Mouse (Mus musculus): Measurements from ENCODE around the gene Padi2. TPM values are rescaled to one million over a fixed set of nuclear protein-coding genes. Genes with fewer than 3 reads are reported as not detected.

Padi2 gene
- polyA plus RNA-seq, 1 experiment, result 6.3 TPM

DNA sequence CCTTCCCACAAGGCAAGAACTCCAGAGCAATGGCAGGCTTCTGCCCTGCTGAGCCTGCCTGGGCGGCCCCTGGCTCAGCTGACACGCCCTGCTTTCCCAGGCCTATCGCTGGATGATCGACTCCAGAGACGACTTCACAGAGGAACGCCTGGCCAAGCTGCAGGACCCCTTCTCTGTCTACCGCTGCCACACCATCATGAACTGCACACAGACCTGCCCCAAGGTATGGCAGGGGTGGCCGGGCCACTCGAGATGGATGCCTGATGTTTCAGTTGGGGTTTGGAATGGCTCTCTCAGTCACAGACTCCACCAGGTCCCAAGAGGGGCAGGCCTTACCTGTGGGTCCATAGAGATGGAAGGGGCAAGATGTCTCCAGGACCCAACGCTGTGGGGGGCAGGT, 71.1 kb downstream of the Padi2 start:
- Histone ChIP-seq H3K4me3 (ENCODE audit: low read depth, low read length) (no peak overlapping the region), H3K4me1 (ENCODE audit: control insufficient read depth, insufficient read depth, low read length) (no peaks in the 10 kb centered on the region), H3K9ac (ENCODE audit: low read depth, poor library complexity, severe bottlenecking) (no peak overlapping the region), H3K36me3 (ENCODE audit: control insufficient read depth, insufficient read depth, low read length, poor library complexity, severe bottlenecking) (peaks cover 14% of the 10 kb centered on the region; the same call in 1 of the 2 replicates), H3K27me3 (ENCODE audit: control insufficient read depth, insufficient read depth, low read length, poor library complexity, severe bottlenecking) (no peaks in the 10 kb centered on the region), H3K27ac (ENCODE audit: insufficient read depth, low read length) (no peak overlapping the region), H3K9me3 (replicated peaks; ENCODE audit: control insufficient read depth, insufficient read depth, low read length, poor library complexity, severe bottlenecking) (no peaks in the 10 kb centered on the region)
- TF ChIP-seq POLR2A (IDR thresholded peaks at IDR 0.05; ENCODE audit: insufficient read depth, low read length) (no peak), CTCF (IDR thresholded peaks at IDR 0.05; ENCODE audit: low read depth, low read length) (no peak), EP300 (IDR thresholded peaks at IDR 0.05; ENCODE audit: insufficient read depth, low read depth, low read length) (no peak)

DNA sequence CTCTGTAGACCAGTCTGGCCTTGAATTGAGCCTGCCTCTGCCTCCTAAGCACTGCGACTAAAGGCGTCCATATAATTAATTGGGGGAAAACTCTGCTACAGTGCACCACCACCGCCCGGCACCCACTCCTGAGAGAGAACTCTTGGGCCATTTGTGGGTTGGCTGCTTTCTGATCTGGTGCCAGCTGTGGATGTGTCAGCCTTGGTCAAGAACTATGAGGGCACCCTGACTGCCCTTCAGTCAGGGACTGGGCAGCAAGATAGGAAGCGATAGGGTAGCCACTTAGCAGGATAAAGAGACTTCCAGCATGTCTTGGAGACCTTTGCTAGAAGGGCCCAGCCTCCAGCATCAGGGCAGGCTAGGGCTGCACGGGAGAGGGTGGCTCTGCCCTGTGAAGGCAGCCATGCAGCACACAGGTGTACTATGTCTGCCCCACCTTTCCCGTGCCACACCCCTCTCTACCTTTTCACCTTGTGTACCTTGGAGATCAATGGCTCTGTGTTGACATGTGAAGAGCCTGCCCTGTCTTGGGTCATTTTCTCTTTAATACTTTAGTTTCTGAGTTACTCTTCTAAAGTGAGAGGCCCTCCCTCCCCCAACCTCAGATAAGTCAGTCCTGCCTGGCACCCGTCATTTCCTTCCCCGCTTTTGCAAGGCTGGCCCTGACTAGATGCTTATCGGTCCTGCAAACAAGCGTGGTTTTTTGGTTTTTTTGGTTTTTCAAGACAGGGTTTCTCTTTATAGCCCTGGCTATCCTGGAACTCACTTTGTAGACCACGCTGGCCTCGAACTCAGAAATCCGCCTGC, 71.9 kb downstream of the Padi2 start:
- Histone ChIP-seq H3K27ac (ENCODE audit: insufficient read depth, low read length) (no peak overlapping the region), H3K9ac (ENCODE audit: low read depth, poor library complexity, severe bottlenecking) (no peak overlapping the region), H3K4me1 (ENCODE audit: control insufficient read depth, insufficient read depth, low read length) (no peaks in the 10 kb centered on the region), H3K4me3 (ENCODE audit: low read depth, low read length) (no peak overlapping the region), H3K36me3 (ENCODE audit: control insufficient read depth, insufficient read depth, low read length, poor library complexity, severe bottlenecking) (peaks cover 14% of the 10 kb centered on the region; the same call in 1 of the 2 replicates), H3K27me3 (ENCODE audit: control insufficient read depth, insufficient read depth, low read length, poor library complexity, severe bottlenecking) (no peaks in the 10 kb centered on the region), H3K9me3 (replicated peaks; ENCODE audit: control insufficient read depth, insufficient read depth, low read length, poor library complexity, severe bottlenecking) (no peaks in the 10 kb centered on the region)
- TF ChIP-seq CTCF (IDR thresholded peaks at IDR 0.05; ENCODE audit: low read depth, low read length), result no peak
- TF ChIP-seq EP300 (IDR thresholded peaks at IDR 0.05; ENCODE audit: insufficient read depth, low read depth, low read length), result no peak
- no peak for TF ChIP-seq POLR2A (IDR thresholded peaks at IDR 0.05; ENCODE audit: insufficient read depth, low read length)

DNA sequence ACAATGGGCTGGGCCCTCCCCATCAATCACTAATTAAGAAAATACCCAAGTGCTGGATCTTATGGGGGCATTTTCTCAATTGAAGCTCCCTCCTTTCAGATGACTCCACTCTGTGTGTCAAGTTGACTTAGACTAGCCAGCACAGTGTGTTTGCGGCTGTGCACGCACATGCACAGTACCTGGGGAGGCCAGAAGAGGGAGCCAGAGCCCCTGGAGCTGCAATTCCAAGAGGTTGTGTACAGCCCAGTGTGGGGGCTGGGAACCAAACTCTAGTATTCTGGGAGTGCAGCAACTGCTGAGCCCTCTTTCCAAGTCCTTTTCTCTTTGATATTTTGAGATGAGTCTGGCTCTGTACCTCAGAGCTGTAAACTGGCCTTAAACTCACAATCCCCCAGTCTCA, 75.5 kb downstream of the Padi2 start:
- Histone ChIP-seq H3K9ac (ENCODE audit: low read depth, poor library complexity, severe bottlenecking) (no peak overlapping the region), H3K36me3 (ENCODE audit: control insufficient read depth, insufficient read depth, low read length, poor library complexity, severe bottlenecking) (peaks cover 8% of the 10 kb centered on the region; the same call in 1 of the 2 replicates), H3K4me1 (ENCODE audit: control insufficient read depth, insufficient read depth, low read length) (no peaks in the 10 kb centered on the region), H3K4me3 (ENCODE audit: low read depth, low read length) (no peak overlapping the region), H3K9me3 (replicated peaks; ENCODE audit: control insufficient read depth, insufficient read depth, low read length, poor library complexity, severe bottlenecking) (no peaks in the 10 kb centered on the region), H3K27ac (ENCODE audit: insufficient read depth, low read length) (no peak overlapping the region), H3K27me3 (ENCODE audit: control insufficient read depth, insufficient read depth, low read length, poor library complexity, severe bottlenecking) (no peaks in the 10 kb centered on the region)
- TF ChIP-seq CTCF (IDR thresholded peaks at IDR 0.05; ENCODE audit: low read depth, low read length), result peak; percentile 73
- TF ChIP-seq POLR2A (IDR thresholded peaks at IDR 0.05; ENCODE audit: insufficient read depth, low read length), result no peak

DNA sequence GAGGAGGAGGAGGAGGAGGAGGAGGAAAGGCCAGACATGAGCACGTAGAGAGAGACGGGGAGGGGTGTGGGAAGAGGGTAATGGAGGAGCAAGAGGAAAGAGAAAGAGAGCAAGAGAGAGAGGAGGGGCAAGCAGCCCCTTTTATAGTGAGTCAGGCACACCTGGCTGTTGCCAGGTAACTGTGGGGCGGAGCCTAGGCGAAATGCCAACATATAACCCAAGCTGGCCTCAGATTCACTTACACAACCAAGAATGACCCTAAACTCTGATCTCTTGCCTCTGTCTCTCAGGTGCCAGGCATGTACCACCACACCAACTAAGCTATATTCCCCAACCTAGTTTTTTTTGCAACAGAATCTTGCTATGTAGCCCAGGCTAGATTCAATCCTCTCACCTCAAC, 76.7 kb downstream of the Padi2 start:
- Histone ChIP-seq H3K9ac (ENCODE audit: low read depth, poor library complexity, severe bottlenecking) (no peak overlapping the region), H3K27ac (ENCODE audit: insufficient read depth, low read length) (no peak overlapping the region), H3K4me1 (ENCODE audit: control insufficient read depth, insufficient read depth, low read length) (no peaks in the 10 kb centered on the region), H3K4me3 (ENCODE audit: low read depth, low read length) (no peak overlapping the region), H3K27me3 (ENCODE audit: control insufficient read depth, insufficient read depth, low read length, poor library complexity, severe bottlenecking) (no peaks in the 10 kb centered on the region), H3K9me3 (replicated peaks; ENCODE audit: control insufficient read depth, insufficient read depth, low read length, poor library complexity, severe bottlenecking) (no peaks in the 10 kb centered on the region), H3K36me3 (ENCODE audit: control insufficient read depth, insufficient read depth, low read length, poor library complexity, severe bottlenecking) (peaks cover 8% of the 10 kb centered on the region; the same call in 1 of the 2 replicates)
- TF ChIP-seq EP300 (IDR thresholded peaks at IDR 0.05; ENCODE audit: insufficient read depth, low read depth, low read length), result no peak
- TF ChIP-seq POLR2A (IDR thresholded peaks at IDR 0.05; ENCODE audit: insufficient read depth, low read length), result no peak
- no peak for TF ChIP-seq CTCF (IDR thresholded peaks at IDR 0.05; ENCODE audit: low read depth, low read length)

DNA sequence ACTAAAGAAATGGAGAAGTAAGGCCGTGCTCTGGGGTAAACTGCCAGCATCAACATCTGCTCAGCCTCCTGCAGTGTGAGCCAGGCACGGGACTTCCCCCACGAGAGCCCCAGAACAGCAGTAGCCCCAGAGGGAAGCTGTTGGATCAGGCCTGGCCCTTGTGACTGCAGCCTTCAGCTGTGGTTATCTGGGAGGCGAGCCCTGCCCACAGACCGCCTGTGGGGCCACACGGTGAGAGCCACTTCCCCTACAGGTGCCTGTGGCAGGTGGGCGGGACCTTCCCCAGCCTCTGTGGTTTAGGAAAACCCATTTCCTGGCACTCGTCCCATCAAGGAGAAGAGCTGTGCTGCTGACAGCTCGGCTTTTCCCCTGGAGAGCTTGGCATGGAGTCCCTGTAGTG, 77.3 kb downstream of the Padi2 start:
- Histone ChIP-seq H3K9ac (ENCODE audit: low read depth, poor library complexity, severe bottlenecking) (no peak overlapping the region), H3K27me3 (ENCODE audit: control insufficient read depth, insufficient read depth, low read length, poor library complexity, severe bottlenecking) (no peaks in the 10 kb centered on the region), H3K36me3 (ENCODE audit: control insufficient read depth, insufficient read depth, low read length, poor library complexity, severe bottlenecking) (peaks cover 8% of the 10 kb centered on the region; the same call in 1 of the 2 replicates), H3K27ac (ENCODE audit: insufficient read depth, low read length) (no peak overlapping the region), H3K9me3 (replicated peaks; ENCODE audit: control insufficient read depth, insufficient read depth, low read length, poor library complexity, severe bottlenecking) (no peaks in the 10 kb centered on the region), H3K4me3 (ENCODE audit: low read depth, low read length) (no peak overlapping the region), H3K4me1 (ENCODE audit: control insufficient read depth, insufficient read depth, low read length) (no peaks in the 10 kb centered on the region)
- TF ChIP-seq CTCF (IDR thresholded peaks at IDR 0.05; ENCODE audit: low read depth, low read length) (no peak), EP300 (IDR thresholded peaks at IDR 0.05; ENCODE audit: insufficient read depth, low read depth, low read length) (no peak), POLR2A (IDR thresholded peaks at IDR 0.05; ENCODE audit: insufficient read depth, low read length) (no peak)

DNA sequence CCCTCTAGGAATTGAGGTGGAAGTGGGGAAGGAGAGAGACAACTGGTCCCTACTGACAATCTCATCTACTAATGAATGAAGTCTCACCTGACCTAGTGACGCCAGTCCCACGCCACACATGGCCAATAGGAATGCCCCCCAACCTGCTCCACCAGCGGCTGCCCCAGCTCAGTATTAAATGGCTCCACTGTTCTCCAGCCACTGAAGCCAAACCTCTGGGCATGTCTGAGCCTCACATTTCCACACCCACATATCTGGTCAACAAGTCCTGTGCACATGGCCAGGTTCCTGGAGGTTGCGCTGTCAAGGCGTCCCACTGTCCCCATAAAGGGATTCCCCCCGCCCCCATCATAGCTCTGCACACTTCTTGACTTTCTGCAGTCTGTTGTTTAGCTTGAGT, 78.4 kb downstream of the Padi2 start:
- TF ChIP-seq EP300 (IDR thresholded peaks at IDR 0.05; ENCODE audit: insufficient read depth, low read depth, low read length) (no peak), POLR2A (IDR thresholded peaks at IDR 0.05; ENCODE audit: insufficient read depth, low read length) (no peak), CTCF (IDR thresholded peaks at IDR 0.05; ENCODE audit: low read depth, low read length) (no peak)
- Histone ChIP-seq H3K27ac (ENCODE audit: insufficient read depth, low read length) (no peak overlapping the region), H3K4me3 (ENCODE audit: low read depth, low read length) (no peak overlapping the region), H3K9ac (ENCODE audit: low read depth, poor library complexity, severe bottlenecking) (no peak overlapping the region), H3K4me1 (ENCODE audit: control insufficient read depth, insufficient read depth, low read length) (no peaks in the 10 kb centered on the region), H3K27me3 (ENCODE audit: control insufficient read depth, insufficient read depth, low read length, poor library complexity, severe bottlenecking) (no peaks in the 10 kb centered on the region), H3K9me3 (replicated peaks; ENCODE audit: control insufficient read depth, insufficient read depth, low read length, poor library complexity, severe bottlenecking) (no peaks in the 10 kb centered on the region), H3K36me3 (ENCODE audit: control insufficient read depth, insufficient read depth, low read length, poor library complexity, severe bottlenecking) (no peaks in the 10 kb centered on the region)

All from ES-Bruce4 (cell line).